Mouse (Mus musculus): ENCODE results near the gene Xrra1.
"Not testable (repeated sequence)": the region's sequence is repeated elsewhere in the genome, so short reads cannot be mapped to it uniquely, and the experiment has no call there.

Gene Xrra1

GRCm38 (mm10) chr7:99858813-99859585 lies at the start of gene Xrra1:
Xrra1 (plus strand) TSS chr7:99859116.
- peak; percentile 94 for DNase-seq

DNA sequence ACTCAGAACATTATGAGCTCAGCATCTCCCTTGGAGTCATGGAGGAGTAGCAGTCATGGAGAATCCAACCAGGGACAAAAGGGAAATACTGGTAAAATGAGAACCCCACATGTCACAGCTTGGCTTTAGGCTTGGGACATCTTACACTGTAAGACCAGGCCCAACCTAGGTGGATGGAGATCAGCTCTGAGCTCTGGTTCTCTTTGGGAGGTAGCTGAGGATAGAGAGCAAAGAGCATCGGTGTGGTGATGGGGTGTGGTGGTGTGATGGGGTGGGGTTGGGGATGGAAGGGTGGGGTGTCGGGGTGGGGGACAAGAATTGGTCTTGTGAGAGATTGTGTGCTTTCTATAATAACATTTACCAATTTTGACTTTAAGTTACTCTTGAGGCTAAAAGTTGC lies 48.1 kb upstream of the Xrra1 start:
- DNase-seq: no peak

DNA sequence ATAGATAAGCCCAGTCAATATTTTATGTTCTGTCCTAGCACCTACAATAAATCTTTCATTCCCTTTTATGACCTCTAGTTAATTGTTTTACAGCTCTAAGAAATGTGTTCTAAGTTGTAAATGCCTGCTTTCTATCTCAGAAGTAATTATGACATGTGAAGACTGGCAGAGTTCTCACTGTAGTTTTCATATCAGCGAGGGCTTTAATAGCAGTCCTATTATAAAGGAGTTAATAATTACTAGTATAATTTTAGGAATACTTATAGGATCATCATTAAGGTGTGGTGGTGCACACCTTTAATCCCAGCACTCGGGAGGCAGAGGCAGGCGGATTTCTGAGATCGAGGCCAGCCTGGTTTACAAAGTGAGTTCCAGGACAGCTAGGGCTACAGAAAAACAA lies 47.3 kb upstream of the Xrra1 start:
- DNase-seq: no peak

- peak; percentile 65 for DNase-seq
Observed at GRCm38 (mm10) chr7:99813394-99813793, 45.5 kb upstream of the Xrra1 start.

GRCm38 (mm10) chr7:99818181-99818725 lies 40.7 kb upstream of the Xrra1 start:
- not testable (repeated sequence) for DNase-seq

GRCm38 (mm10) chr7:99821953-99822352 lies 37.0 kb upstream of the Xrra1 start:
- no peak for DNase-seq

DNA sequence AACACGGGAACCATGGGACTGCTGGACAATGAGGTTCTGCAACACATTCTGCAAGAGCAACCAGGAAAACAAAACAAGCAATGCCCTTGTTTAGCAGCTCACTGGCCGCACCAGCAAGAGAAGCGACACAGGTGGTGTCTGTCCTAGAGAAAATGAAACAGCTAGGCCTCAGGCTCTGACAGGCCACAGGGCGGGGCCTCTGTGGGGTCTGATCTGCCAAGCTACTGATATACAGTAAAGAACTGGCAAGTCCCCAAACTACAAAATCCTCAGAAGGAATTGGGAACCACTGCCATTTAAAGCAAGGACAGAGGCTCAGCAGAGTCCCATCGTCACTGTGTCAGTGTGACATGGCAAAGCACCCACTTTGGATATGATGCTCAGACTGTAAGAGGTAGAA lies 36.5 kb upstream of the Xrra1 start:
- DNase-seq: no peak

GRCm38 (mm10) chr7:99823045-99823663 lies 35.8 kb upstream of the Xrra1 start:
- no peak for DNase-seq

DNA sequence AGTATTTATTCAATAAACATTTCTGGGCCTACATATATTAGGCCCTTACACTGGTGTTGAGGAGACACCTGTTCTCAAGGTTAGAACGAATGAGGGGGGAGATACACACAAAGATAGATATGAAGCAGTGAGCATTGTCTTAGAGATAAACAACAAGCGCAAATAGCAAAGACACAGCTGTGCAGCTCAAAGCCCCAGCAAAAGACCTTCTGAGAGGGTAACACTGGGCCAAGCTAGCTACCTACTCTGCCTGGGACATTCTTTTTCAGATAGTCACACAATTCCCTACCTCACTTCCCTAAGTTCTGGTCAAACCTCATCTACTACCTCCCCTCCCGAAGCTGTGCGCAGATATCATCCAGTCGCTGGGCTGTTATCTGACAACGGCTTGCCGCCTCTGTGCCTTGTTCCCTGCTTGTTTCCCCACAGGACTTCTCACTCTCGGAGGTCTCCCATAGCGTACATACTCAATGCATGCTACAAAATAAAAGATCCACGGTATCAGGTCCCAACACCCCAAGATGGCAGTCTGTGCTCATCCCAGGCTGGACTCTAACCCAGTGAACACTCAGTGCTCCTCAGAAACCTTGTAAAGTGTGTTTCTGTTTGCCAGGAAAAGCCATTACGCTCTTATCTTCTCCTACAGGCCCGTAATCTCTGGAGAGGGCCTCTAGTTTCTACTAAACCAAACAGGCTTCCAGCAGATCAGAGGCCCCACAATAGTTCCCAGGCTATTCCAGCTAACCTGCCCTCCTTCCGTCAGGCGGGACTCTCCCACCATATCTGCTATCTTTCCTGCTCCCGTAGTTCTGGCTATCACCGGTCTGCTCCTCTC lies 34.0 kb upstream of the Xrra1 start:
- DNase-seq: no peak

GRCm38 (mm10) chr7:99825511-99825910 lies 33.4 kb upstream of the Xrra1 start:
- no peak for DNase-seq

DNA sequence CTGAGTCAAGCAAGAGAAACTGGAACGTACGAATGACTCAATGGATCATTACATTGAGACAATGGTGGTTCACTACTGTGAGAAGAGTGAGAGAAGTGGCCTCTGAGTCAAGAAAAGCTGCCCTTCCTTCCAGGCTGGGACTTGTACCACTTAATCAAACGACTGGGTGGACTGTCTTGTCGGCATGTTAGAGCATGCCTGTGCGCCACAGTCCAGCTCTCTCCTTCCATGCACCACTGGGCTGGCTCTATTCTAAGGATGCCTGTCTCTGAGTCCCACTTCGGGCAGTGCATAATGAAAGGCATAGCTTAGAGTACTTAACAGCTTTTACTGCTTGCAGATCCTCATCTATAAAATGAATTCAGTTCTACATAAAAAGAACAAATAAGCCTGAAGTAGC lies 32.8 kb upstream of the Xrra1 start:
- DNase-seq: no peak

DNA sequence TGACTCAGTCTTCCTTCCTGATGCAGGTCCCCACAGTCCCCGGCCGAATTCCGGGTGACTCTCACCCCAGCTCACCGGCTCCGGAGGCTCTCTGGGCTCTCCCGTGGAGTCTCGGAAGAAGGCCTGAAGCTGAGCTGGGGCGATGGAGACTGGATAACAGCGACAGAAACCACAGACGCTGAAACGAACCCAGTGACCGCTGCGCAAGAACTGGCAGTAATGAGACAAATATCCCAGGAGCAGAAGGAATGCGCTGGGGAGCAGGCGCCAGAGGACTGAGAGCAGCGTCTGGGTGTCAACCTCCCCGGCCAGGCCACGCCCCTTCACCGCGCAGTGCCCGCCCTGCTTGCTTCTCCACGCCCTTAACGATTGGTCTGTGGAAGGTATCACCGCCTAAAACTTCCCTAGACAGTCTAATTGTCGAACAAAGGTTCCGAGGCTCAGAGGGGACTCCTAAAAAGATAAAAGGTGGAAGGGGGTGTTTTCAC lies 30.8 kb upstream of the Xrra1 start, which contains the start of gene Neu3:
Gene Neu3, minus strand, starts transcription at position 335 of the 488 bp plus-strand sequence.
- peak; percentile 95 for DNase-seq

- no peak for DNase-seq
Observed at GRCm38 (mm10) chr7:99833115-99833845, 25.6 kb upstream of the Xrra1 start.

DNA sequence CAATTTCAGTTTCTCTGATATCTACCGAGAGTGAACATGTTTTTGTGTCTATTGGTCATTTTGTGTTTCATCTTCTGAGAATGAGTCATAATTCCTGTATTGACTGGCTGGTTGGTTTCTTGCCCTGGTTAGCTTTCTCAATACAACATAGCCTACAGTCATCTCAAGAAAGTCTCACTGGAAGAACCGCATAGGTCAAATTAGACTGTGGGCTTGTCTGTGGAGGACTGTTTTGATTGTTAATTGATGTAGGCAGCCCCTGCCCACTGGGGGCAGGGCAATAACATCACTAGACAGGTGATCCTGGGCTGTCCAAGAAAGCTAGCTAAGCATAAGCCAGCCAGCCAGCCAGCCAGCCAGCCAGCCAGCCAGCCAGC lies 25.1 kb upstream of the Xrra1 start:
- DNase-seq: no peak

DNA sequence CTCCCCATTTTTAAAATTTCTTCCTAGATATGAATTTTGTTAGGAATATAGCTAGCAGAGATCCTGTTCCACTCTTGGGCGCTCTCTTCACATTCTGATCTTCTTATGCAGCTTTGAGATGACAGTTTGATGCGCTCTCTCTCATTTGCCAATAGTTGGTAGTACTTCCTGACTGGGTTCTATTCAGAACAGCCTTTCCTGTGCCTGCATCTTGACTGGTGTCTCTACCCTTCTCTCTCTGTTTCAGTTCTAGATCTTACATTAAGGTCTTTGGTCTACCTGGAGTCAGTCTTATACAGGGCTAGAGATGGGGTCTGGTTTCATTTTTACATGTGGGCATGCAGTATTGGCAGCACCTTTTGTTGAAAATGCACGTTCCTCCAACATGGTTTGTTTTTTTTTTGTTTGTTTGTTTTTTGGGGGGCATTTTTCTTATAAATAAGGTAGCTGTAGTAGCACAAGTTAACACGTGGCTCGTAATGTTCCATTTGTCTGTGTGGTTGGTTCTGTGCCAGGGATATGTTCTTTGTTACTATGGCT lies 24.5 kb upstream of the Xrra1 start:
- no peak for DNase-seq

GRCm38 (mm10) chr7:99836781-99837180 lies 22.1 kb upstream of the Xrra1 start:
- no peak for DNase-seq

DNA sequence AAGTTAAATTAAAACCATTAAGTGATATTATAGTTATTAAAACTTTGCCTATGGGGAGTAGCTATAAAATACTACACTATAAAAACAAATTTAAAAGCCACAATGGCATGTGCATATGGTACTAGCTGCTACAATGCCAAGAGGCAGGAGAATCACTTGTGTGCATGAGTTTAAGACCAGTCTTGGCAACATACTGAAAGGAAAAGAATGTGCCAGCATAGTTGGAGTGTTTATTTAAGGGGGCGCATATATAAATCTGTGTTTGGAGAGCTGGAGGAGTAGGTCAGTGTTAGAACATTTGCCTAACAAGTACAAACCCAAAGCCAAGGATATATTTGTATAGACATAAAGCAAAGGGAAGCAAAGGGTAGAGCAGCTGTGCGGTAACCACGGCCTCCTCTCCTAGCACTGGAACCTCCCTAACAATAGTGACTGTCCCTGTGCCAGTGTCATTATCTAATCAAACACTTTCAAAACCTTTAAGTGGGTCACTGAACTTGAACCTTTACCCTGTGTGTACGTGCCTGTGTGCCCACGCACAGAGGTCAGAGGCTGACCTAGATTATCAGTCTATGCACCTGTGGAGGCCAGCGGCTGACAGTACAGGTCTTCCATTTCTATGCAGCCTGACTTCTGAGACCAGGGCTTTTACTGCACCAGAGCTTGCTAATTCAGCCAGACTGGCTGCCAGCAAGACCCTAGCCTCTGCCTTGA lies 21.4 kb upstream of the Xrra1 start:
- no peak for DNase-seq

DNA sequence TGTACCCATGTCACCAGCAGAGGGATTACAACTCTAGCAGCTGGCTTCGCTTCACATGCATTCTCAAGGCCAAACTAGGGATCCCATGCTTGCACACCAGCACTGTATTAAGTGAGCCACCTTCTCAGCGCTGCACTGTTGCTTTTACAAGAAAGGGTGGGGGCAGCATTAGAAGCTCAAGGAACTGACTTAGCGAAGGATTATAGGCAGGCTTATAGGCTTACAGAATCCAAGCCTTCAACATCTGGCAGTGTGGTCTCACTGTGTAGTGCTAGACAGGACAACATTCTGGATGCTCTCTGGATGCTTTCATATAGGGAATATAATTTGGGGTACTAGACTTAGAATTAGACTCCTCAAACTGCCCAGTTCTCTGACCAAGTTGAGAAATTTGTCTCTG lies 20.7 kb upstream of the Xrra1 start:
- DNase-seq: no peak

DNA sequence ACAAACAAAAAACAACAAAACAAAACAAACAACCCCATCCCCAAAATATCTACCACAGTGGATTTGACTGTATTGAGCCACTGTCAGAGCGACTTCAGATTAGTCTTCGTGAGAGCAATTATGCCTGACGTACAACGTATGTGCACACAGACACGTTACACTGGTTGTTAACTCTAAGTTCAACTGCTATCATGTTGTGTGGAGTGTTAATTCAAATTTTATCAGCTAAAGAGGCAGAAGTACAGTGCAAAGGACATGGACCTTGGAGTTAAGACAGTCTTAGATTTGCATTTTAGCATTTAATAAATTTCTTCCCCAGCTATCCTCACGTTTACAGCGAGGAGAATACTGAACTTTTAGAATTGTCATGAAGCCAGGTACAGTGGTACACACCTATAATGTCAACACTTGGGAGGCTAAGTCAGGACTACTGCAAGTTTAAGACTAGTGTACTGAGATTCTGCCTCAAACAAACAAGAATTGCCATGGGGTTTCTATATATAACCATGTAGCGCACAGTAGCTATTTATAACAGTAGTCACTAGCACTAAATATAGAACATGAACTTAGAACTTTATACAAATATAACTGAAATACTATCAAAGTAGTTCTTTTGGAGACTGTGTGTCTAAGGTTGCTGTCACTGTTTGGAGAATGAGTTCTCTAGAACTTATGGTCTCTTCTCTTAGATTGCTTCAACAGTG lies 13.2 kb upstream of the Xrra1 start:
- DNase-seq: no peak

- no peak for DNase-seq
Observed at GRCm38 (mm10) chr7:99850534-99850933, 8.4 kb upstream of the Xrra1 start.

- no peak for DNase-seq
Observed at GRCm38 (mm10) chr7:99851121-99851520, 7.8 kb upstream of the Xrra1 start.
